Mouse (Mus musculus) embryonic fibroblast, embryonic 13.5 days (primary cell): ENCODE data around the gene 9130008F23Rik.

Experiments
- CTCF ChIP-seq: IDR thresholded peaks from 2 replicates; pipeline ENCODE4 v1.5.1; 2011; ENCODE audit warnings: mild to moderate bottlenecking, control low read depth, low read length, moderate library complexity, borderline replicate concordance; ENCODE audit not compliant: insufficient read depth
- POLR2A ChIP-seq: IDR thresholded peaks from 2 replicates; pipeline ENCODE4 v1.6.1; 2011; ENCODE audit warnings: low read depth, mild to moderate bottlenecking, control low read depth, low read length, moderate library complexity

- TF ChIP-seq CTCF (no peak), POLR2A (no peak)
Observed at GRCm38 (mm10) chr17:40915499-40915898, 35.1 kb upstream of the 9130008F23Rik start.
